Mouse (Mus musculus) CD4-positive helper T cell, adult 2 months (primary cell): ENCODE data around the gene Olfr1156.

Experiments used
- DNase-seq: peaks from one replicate; pipeline ENCODE4 v3.0.0-alpha.2; 2012; ENCODE audit warnings: low read depth, missing footprints, low spot score

The Olfr1156 gene

GRCm38 (mm10) chr2:87953000-87953399 lies at the start of gene Olfr1156:
TSS of gene Olfr1156 (minus strand) at chr2:87953100.
- no peak for DNase-seq

- no peak for DNase-seq
These were observed 36.9 kb upstream of the Olfr1156 start, which contains the start of gene Olfr1158 for GRCm38 (mm10) chr2:87989813-87990212. TSS of gene Olfr1158 (plus strand) at chr2:87990113.

GRCm38 (mm10) chr2:87974563-87974962 lies 21.7 kb upstream of the Olfr1156 start, which contains the start of gene Olfr74:
TSS of gene Olfr74 (minus strand) at chr2:87974663.
- DNase-seq = no peak

- no peak for DNase-seq
These were observed 15.3 kb upstream of the Olfr1156 start, which contains the start of gene Olfr1157 for GRCm38 (mm10) chr2:87968199-87968598. TSS of gene Olfr1157 (minus strand) at chr2:87968299.

- no peak for DNase-seq
These were observed 7.9 kb downstream of the Olfr1156 start, which contains the start of gene Olfr1155 for GRCm38 (mm10) chr2:87945037-87945436. TSS of gene Olfr1155 (minus strand) at chr2:87945137.

GRCm38 (mm10) chr2:87905066-87905465 lies 47.8 kb downstream of the Olfr1156 start, which contains the start of gene Olfr1154:
TSS of gene Olfr1154 (minus strand) at chr2:87905166.
- DNase-seq = no peak
